Comparison of ENCODE assay signal across 22 mouse cellular contexts in the genomic region with DNA sequence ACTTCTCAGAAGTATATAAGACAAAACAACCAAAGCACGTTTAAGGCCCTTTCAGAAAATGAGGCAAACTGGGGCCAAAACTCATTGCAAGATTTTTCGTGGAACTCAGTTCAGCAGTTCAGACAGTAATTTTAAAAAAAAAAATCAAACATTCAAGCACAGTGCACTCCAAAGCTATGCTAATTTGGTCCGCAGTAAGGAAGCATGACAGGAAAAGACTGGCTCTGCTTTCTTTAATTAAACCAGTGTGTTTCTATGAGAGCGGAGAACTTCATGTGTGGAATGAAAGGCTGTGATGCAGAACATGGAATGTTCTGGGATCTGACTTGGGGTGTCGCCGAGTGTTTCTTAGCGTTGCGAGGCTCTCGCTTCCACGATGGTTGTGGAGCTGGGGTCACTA.
"Had no signal": no experiment of that assay in that cellular context is flagged by ENCODE, and none has a peak within 500 bp of the region (broad histone marks: within the 10 kb centered on the region; RNA-seq: fewer than 3 reads in every experiment).

No protein-coding gene starts in this region.

- H3K4me2 ChIP-seq: limb, embryonic 12.5 days; liver, embryonic 12.5 days; liver, embryonic 15.5 days; lung, embryonic 15.5 days; midbrain, embryonic 12.5 days; midbrain, embryonic 15.5 days; neural tube, embryonic 12.5 days; neural tube, embryonic 15.5 days had no signal

- H3K9ac ChIP-seq: limb, embryonic 12.5 days; liver, embryonic 12.5 days; liver, embryonic 15.5 days; lung, embryonic 15.5 days; midbrain, embryonic 12.5 days; midbrain, embryonic 15.5 days; neural tube, embryonic 12.5 days; neural tube, embryonic 15.5 days had no signal

- H3K36me3 ChIP-seq: limb, embryonic 12.5 days; liver, embryonic 12.5 days; liver, embryonic 15.5 days; lung, embryonic 15.5 days; midbrain, embryonic 12.5 days; midbrain, embryonic 15.5 days; neural tube, embryonic 12.5 days; neural tube, embryonic 15.5 days had no signal

- DNase-seq: kidney, adult 18-20 months; layer of hippocampus, postnatal 36 days; liver; lung, adult 18-20 months; lung, postnatal 10 days; lung, postnatal 4 days; right cerebral cortex, adult 18-20 months; right cerebral cortex, postnatal 14 days; right cerebral cortex, postnatal 4 days; thymus, adult 2 months; thymus, postnatal 14 days; thymus, postnatal 4 days had no signal

- H3K27ac ChIP-seq: left cerebral cortex, adult 2 months; limb, embryonic 12.5 days; liver, embryonic 12.5 days; liver, embryonic 15.5 days; lung, embryonic 15.5 days; midbrain, embryonic 12.5 days; midbrain, embryonic 15.5 days; neural tube, embryonic 12.5 days; neural tube, embryonic 15.5 days; stomach, postnatal 0 days had no signal

- ATAC-seq: liver, embryonic 12.5 days; midbrain, embryonic 15.5 days had no signal

- H3K4me1 ChIP-seq: liver, embryonic 12.5 days; liver, embryonic 15.5 days; lung, embryonic 15.5 days; midbrain, embryonic 12.5 days; midbrain, embryonic 15.5 days; neural tube, embryonic 12.5 days; neural tube, embryonic 15.5 days had no signal

- H3K27me3 ChIP-seq: limb, embryonic 12.5 days; liver, embryonic 12.5 days; liver, embryonic 15.5 days; lung, embryonic 15.5 days; midbrain, embryonic 12.5 days; midbrain, embryonic 15.5 days; neural tube, embryonic 12.5 days; neural tube, embryonic 15.5 days had no signal

- H3K9me3 ChIP-seq: limb, embryonic 12.5 days; liver, embryonic 12.5 days; liver, embryonic 15.5 days; lung, embryonic 15.5 days; midbrain, embryonic 12.5 days; midbrain, embryonic 15.5 days; neural tube, embryonic 12.5 days; neural tube, embryonic 15.5 days had no signal

- H3K4me3 ChIP-seq: left cerebral cortex, adult 2 months; limb, embryonic 12.5 days; liver, embryonic 12.5 days; liver, embryonic 15.5 days; lung, embryonic 15.5 days; midbrain, embryonic 12.5 days; midbrain, embryonic 15.5 days; neural tube, embryonic 12.5 days; neural tube, embryonic 15.5 days had no signal
